Mouse (Mus musculus) cerebellum, adult 2 months (tissue): Measurements from ENCODE around the gene Smim20. TPM values are rescaled to one million over a fixed set of nuclear protein-coding genes. Genes with fewer than 3 reads are reported as not detected.

Experiments used
- DNase-seq, 2 experiments: peaks; one replicate each; pipeline ENCODE4 v3.0.0; 2021
- H3K27ac ChIP-seq: fragments of 200-500 bp; 2 replicates; pipeline ENCODE4 v1.5.1; 2012; ENCODE audit warnings: low read length, control low read depth, inconsistent platforms; ENCODE audit not compliant: insufficient read depth
- H3K27me3 ChIP-seq: fragments of 200-500 bp; 2 replicates; pipeline ENCODE4 v1.6.1; 2012; ENCODE audit warnings: inconsistent platforms, mild to moderate bottlenecking, low read length, moderate library complexity; ENCODE audit not compliant: control insufficient read depth, insufficient read depth
- H3K4me1 ChIP-seq: fragments of 200-500 bp; 2 replicates; pipeline ENCODE4 v1.6.1; 2011; ENCODE audit warnings: low read length; ENCODE audit not compliant: control insufficient read depth, insufficient read depth
- H3K4me3 ChIP-seq: fragments of 200-500 bp; replicated peaks from 2 replicates; pipeline ENCODE3; 2011; ENCODE audit warnings: mild to moderate bottlenecking, low read depth, low read length, control low read depth; ENCODE audit not compliant: insufficient read depth
- CTCF ChIP-seq: fragments of 200-500 bp; IDR thresholded peaks from 2 replicates; pipeline ENCODE4 v1.5.1; 2011; ENCODE audit warnings: low read depth, mild to moderate bottlenecking, control low read depth, low read length, moderate library complexity, borderline replicate concordance; ENCODE audit not compliant: insufficient read depth
- POLR2A ChIP-seq: fragments of 200-500 bp; IDR thresholded peaks from 2 replicates; pipeline ENCODE4 v1.6.1; 2011; ENCODE audit warnings: low read length, control low read depth, borderline replicate concordance; ENCODE audit not compliant: insufficient read depth
- WGBS: fragments of 180-500 bp; shearing (Covaris S2); methylation state at CpG from one replicate; pipeline ENCODE4 v1.1.7; 2018; 5-methylcytosine and 5-hydroxymethylcytosine counted together
- polyA plus RNA-seq: library from polyadenylated mRNA; depleted of rRNA; stranded (reverse); fragments of >200 nt; gene quantifications from 2 replicates; pipeline ENCODE4 v1.2.3, GENCODE M21; 2012

Gene Smim20
- polyA plus RNA-seq, 1 experiment = 64.5 TPM

GRCm38 (mm10) chr5:53303941-53304340 is 37.1 kb downstream of the Smim20 start:
- H3K4me1 ChIP-seq = peaks cover 3% of the 10 kb centered on the region
- TF ChIP-seq CTCF (no peak), POLR2A (no peak)
- WGBS = 86% methylated on average over 6 of the region's 6 CpGs

GRCm38 (mm10) chr5:53304936-53305335 is 38.1 kb downstream of the Smim20 start:
- H3K27me3 ChIP-seq = no peaks in the 10 kb centered on the region
- H3K27ac ChIP-seq = no peak overlapping the region
- peaks cover 3% of the 10 kb centered on the region for H3K4me1 ChIP-seq
- H3K4me3 ChIP-seq = no peak overlapping the region
- 70% methylated on average over 4 of the region's 4 CpGs for WGBS
- TF ChIP-seq POLR2A (no peak), CTCF (no peak)
- DNase-seq = no peak

More at GRCm38 (mm10) chr5:53303941-53304340, 37.1 kb downstream of the Smim20 start:
- H3K27me3 ChIP-seq = no peaks in the 10 kb centered on the region
- no peak overlapping the region for H3K27ac ChIP-seq
- no peak for DNase-seq
- H3K4me3 ChIP-seq = no peak overlapping the region

- Histone ChIP-seq H3K4me3 (no peak overlapping the region), H3K27ac (no peak overlapping the region), H3K27me3 (no peaks in the 10 kb centered on the region), H3K4me1 (no peaks in the 10 kb centered on the region)
- TF ChIP-seq POLR2A (no peak), CTCF (no peak)
- no peak for DNase-seq
- 98% methylated on average over 3 of the region's 3 CpGs for WGBS
Measured at GRCm38 (mm10) chr5:53306864-53307263, 40.0 kb downstream of the Smim20 start.

GRCm38 (mm10) chr5:53307437-53307836 is 40.6 kb downstream of the Smim20 start:
- no peak for DNase-seq
- no peaks in the 10 kb centered on the region for H3K27me3 ChIP-seq
- no peaks in the 10 kb centered on the region for H3K4me1 ChIP-seq
- H3K4me3 ChIP-seq = no peak overlapping the region
- TF ChIP-seq POLR2A (no peak), CTCF (no peak)
- no peak overlapping the region for H3K27ac ChIP-seq
- 95% methylated on average over 5 of the region's 5 CpGs for WGBS

- Histone ChIP-seq H3K27me3 (no peaks in the 10 kb centered on the region; the same call in 1 of the 2 replicates), H3K27ac (no peak overlapping the region), H3K4me1 (no peaks in the 10 kb centered on the region), H3K4me3 (no peak overlapping the region)
- DNase-seq = no peak
- WGBS = 52% methylated on average over 13 of the region's 13 CpGs
- TF ChIP-seq POLR2A (no peak), CTCF (no peak)
Measured at GRCm38 (mm10) chr5:53314404-53315167, 47.7 kb downstream of the Smim20 start.

- H3K27me3 ChIP-seq = no peaks in the 10 kb centered on the region; the same call in 1 of the 2 replicates
- no peak for DNase-seq
- TF ChIP-seq POLR2A (no peak), CTCF (no peak)
- H3K4me1 ChIP-seq = no peaks in the 10 kb centered on the region
- whole genome bisulfite sequencing = 69% methylated on average over 2 of the region's 2 CpGs
- no peak overlapping the region for H3K4me3 ChIP-seq
- no peak overlapping the region for H3K27ac ChIP-seq
Measured at GRCm38 (mm10) chr5:53315829-53316228, 48.9 kb downstream of the Smim20 start.

GRCm38 (mm10) chr5:53317396-53317795 is 50.5 kb downstream of the Smim20 start:
- Histone ChIP-seq H3K27ac (no peak overlapping the region), H3K4me1 (no peaks in the 10 kb centered on the region), H3K4me3 (no peak overlapping the region), H3K27me3 (no peaks in the 10 kb centered on the region; the same call in 1 of the 2 replicates)
- TF ChIP-seq POLR2A = no peak
- no peak for TF ChIP-seq CTCF
- no peak for DNase-seq
- WGBS = 73% methylated on average over 3 of the region's 3 CpGs

GRCm38 (mm10) chr5:53317885-53318466 is 51.1 kb downstream of the Smim20 start:
- Histone ChIP-seq H3K27ac (no peak overlapping the region), H3K4me1 (no peaks in the 10 kb centered on the region), H3K4me3 (no peak overlapping the region), H3K27me3 (no peaks in the 10 kb centered on the region; the same call in 1 of the 2 replicates)
- TF ChIP-seq CTCF = no peak
- no peak for TF ChIP-seq POLR2A
- WGBS = 92% methylated on average over 7 of the region's 7 CpGs
- no peak for DNase-seq
